Mouse (Mus musculus) liver, embryonic 14.5 days (tissue): ENCODE measurements at regions not wholly inside any gene's neighbourhood (a gene's known extent, or its start where the extent isn't known, plus 50 kb on each side); places are given as distances from the start of the nearest gene placed in this dataset.

Experiments
- CTCF ChIP-seq: IDR thresholded peaks from 2 replicates; pipeline ENCODE4 v1.5.1; 2016; ENCODE audit warnings: antibody characterized with exemption, low read depth, control low read depth
- EP300 ChIP-seq: IDR thresholded peaks from 2 replicates; pipeline ENCODE4 v1.6.1; 2016; ENCODE audit warnings: antibody characterized with exemption, low read depth

GRCm38 (mm10) chr2:133458735-133459134 lies 93.2 kb upstream of the Bmp2 start:
- TF ChIP-seq CTCF (no peak), EP300 (no peak)
